Mouse (Mus musculus) hindbrain, postnatal 0 days (tissue): ENCODE measurements around the gene Vwa8. TPM values are rescaled to one million over a fixed set of nuclear protein-coding genes. Genes with fewer than 3 reads are reported as not detected.

Experiments used
- ATAC-seq: fragments of 200-750 bp; cut with Nextera tagmentation; 2 replicates; pipeline ENCODE4 v1.8.0; 2017; ENCODE audit warnings: mild to moderate bottlenecking, moderate TSS enrichment, moderate library complexity
- DNase-seq: peaks from one replicate; pipeline ENCODE4 v3.0.0-alpha.2; 2015; ENCODE audit warnings: low spot score
- H3K27ac ChIP-seq: fragments of 300-500 bp; sonication (generic); 2 replicates; pipeline ENCODE4 v1.5.1; 2014; ENCODE audit warnings: mild to moderate bottlenecking
- H3K27me3 ChIP-seq: fragments of 300-500 bp; sonication (generic); 2 replicates; pipeline ENCODE4 v1.6.1; 2014; ENCODE audit warnings: low read length, mixed read lengths; ENCODE audit not compliant: insufficient read depth
- H3K36me3 ChIP-seq: fragments of 300-500 bp; sonication (generic); 2 replicates; pipeline ENCODE4 v1.6.1; 2014; ENCODE audit warnings: low read length, mixed read lengths; ENCODE audit not compliant: insufficient read depth
- H3K4me1 ChIP-seq: fragments of 300-500 bp; sonication (generic); 2 replicates; pipeline ENCODE4 v1.6.1; 2014; ENCODE audit warnings: antibody characterized with exemption, low read length, mixed read lengths; ENCODE audit not compliant: insufficient read depth
- H3K4me2 ChIP-seq: fragments of 300-500 bp; sonication (generic); 2 replicates; pipeline ENCODE4 v1.6.1; 2014; ENCODE audit warnings: low read depth, mild to moderate bottlenecking, low read length, moderate library complexity, mixed read lengths
- H3K4me3 ChIP-seq: fragments of 300-500 bp; sonication (generic); 2 replicates; pipeline ENCODE4 v1.5.1; 2014; ENCODE audit warnings: low read length
- H3K9ac ChIP-seq: fragments of 300-500 bp; sonication (generic); replicated peaks from 2 replicates; pipeline ENCODE4 v1.6.1; 2014; ENCODE audit warnings: mild to moderate bottlenecking, low read length, moderate library complexity, mixed read lengths
- H3K9me3 ChIP-seq: fragments of 300-500 bp; sonication (generic); 2 replicates; pipeline ENCODE4 v1.6.1; 2016; ENCODE audit warnings: low read length, mixed read lengths
- CTCF ChIP-seq: IDR thresholded peaks from 2 replicates; pipeline ENCODE4 v1.5.1; 2016; ENCODE audit warnings: antibody characterized with exemption, control low read depth, low read depth
- WGBS: fragments of 180-500 bp; shearing (Covaris S2); extraction: QIAGEN DNeasy Blood & Tissue Kit; methylation state at CpG from one replicate; pipeline ENCODE4 v1.1.7; 2014; 5-methylcytosine and 5-hydroxymethylcytosine counted together
- polyA plus RNA-seq: library from polyadenylated mRNA; unstranded; fragments of >200 nt; fragmentation: Nextera tagmentation; extraction: Ambion mirVana; gene quantifications from 2 replicates; pipeline ENCODE4 v1.2.1, GENCODE M21; 2015
- total RNA-seq: library from RNA; depleted of rRNA; stranded (reverse); fragments of >200 nt; gene quantifications from 2 replicates; pipeline ENCODE4 v1.2.3, GENCODE M21; 2014

Gene Vwa8
- total and polyA plus RNA-seq, 2 experiments from 2014 or later = 9.6 to 20.8 TPM

DNA sequence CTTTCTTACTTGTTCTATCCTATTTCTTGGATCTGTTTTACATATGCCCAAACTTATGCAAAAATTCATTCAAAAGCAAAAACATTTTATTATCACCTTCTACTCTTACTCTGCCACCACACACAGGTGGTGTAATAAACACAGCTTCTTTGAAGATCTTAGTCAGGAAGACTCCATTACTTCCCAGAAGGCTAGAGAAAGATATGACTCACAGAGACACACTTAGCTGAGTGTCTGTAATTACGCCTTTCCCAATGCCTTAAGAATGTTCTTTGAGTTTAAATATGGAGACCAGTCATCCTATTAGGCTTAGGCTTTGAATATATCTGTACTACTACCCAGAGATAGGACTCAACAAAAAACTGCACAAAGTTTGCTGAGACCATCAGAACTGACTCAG is 338.1 kb downstream of the Vwa8 start:
- Histone ChIP-seq H3K4me1 (no peaks in the 10 kb centered on the region; the same call in 1 of the 2 replicates), H3K9ac (no peak overlapping the region), H3K4me2 (no peak overlapping the region), H3K9me3 (no peaks in the 10 kb centered on the region), H3K27ac (no peak overlapping the region), H3K27me3 (no peaks in the 10 kb centered on the region), H3K36me3 (no peaks in the 10 kb centered on the region), H3K4me3 (no peak overlapping the region)
- DNase-seq (no peak), ATAC-seq (no peak)
- 100% methylated on average over 1 of the region's 1 CpGs for WGBS
- TF ChIP-seq CTCF = no peak

GRCm38 (mm10) chr14:79196711-79197110 is 347.9 kb downstream of the Vwa8 start:
- Histone ChIP-seq H3K9ac (no peak overlapping the region), H3K27me3 (no peaks in the 10 kb centered on the region), H3K36me3 (no peaks in the 10 kb centered on the region), H3K4me2 (no peak overlapping the region), H3K4me3 (no peak overlapping the region), H3K27ac (no peak overlapping the region), H3K9me3 (no peaks in the 10 kb centered on the region), H3K4me1 (no peaks in the 10 kb centered on the region)
- no peak for TF ChIP-seq CTCF
- 43% methylated on average over 3 of the region's 3 CpGs for WGBS
- DNase-seq (no peak), ATAC-seq (no peak)

- no peak for ATAC-seq
- Histone ChIP-seq H3K9ac (no peak overlapping the region), H3K36me3 (no peaks in the 10 kb centered on the region), H3K27ac (no peak overlapping the region), H3K9me3 (no peaks in the 10 kb centered on the region), H3K27me3 (no peaks in the 10 kb centered on the region), H3K4me3 (no peak overlapping the region), H3K4me1 (peaks cover 3% of the 10 kb centered on the region; the same call in 1 of the 2 replicates), H3K4me2 (no peak overlapping the region)
- DNase-seq = no peak
- WGBS = 90% methylated on average over 15 of the region's 15 CpGs
- no peak for TF ChIP-seq CTCF
Observed at GRCm38 (mm10) chr14:79198066-79198465, 349.2 kb downstream of the Vwa8 start.

DNA sequence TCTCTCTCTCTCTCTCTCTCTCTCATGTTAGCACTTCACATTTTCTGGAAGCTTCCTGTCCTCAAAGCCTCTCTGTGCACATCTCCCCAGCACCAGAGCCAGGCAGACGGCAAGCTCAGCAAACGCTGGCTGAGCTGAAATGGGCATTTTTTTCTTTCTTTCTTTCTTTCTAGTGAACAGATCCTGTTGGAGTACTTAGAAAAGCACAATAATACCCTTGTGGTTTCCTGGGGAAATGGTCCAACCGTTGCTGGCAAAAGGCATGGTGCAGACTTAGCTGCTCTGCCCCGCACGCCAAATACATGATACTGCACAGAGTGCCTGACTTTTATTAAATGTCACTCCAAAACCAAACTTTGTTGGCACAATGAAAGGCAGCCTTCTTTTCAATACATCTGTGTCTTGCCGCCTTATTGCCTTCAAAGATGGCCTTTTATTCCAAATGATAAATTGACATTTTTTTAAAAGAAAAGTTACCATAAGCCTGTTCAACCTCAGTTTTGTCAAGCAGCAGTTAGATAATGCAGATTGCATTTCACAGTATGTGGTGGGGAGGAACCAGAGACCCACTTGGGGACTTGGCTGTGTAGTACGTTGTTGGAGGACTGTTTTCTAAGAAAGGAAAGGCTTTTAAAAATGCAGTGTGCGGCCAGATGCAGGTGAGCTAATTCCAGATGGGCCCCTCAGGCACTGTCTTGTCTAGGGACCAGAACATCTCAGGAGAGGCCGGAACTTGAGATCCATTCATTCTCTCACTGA is 351.5 kb downstream of the Vwa8 start:
- no peaks in the 10 kb centered on the region for H3K36me3 ChIP-seq
- H3K9ac ChIP-seq = no peak overlapping the region
- H3K9me3 ChIP-seq = no peaks in the 10 kb centered on the region
- ATAC-seq (peak; percentile 71), DNase-seq (peak; percentile 75)
- H3K4me2 ChIP-seq = no peak overlapping the region
- peaks cover 3% of the 10 kb centered on the region; the same call in 1 of the 2 replicates for H3K4me1 ChIP-seq
- no peak overlapping the region for H3K4me3 ChIP-seq
- peak overlapping the region; percentile 64; the same call in 1 of the 2 replicates for H3K27ac ChIP-seq
- WGBS = 25% methylated on average over 9 of the region's 9 CpGs
- peak; percentile 38; the same call in 1 of the 2 replicates for TF ChIP-seq CTCF
- no peaks in the 10 kb centered on the region for H3K27me3 ChIP-seq

- no peak for ATAC-seq
- Histone ChIP-seq H3K9ac (no peak overlapping the region), H3K9me3 (no peaks in the 10 kb centered on the region), H3K36me3 (no peaks in the 10 kb centered on the region), H3K4me2 (no peak overlapping the region), H3K27me3 (no peaks in the 10 kb centered on the region), H3K4me1 (peaks cover 3% of the 10 kb centered on the region; the same call in 1 of the 2 replicates), H3K4me3 (no peak overlapping the region), H3K27ac (no peak overlapping the region)
- peak; percentile 63 for DNase-seq
- no peak for TF ChIP-seq CTCF
- 39% methylated on average over 9 of the region's 9 CpGs for WGBS
Observed at GRCm38 (mm10) chr14:79200892-79201285, 352.0 kb downstream of the Vwa8 start.

DNA sequence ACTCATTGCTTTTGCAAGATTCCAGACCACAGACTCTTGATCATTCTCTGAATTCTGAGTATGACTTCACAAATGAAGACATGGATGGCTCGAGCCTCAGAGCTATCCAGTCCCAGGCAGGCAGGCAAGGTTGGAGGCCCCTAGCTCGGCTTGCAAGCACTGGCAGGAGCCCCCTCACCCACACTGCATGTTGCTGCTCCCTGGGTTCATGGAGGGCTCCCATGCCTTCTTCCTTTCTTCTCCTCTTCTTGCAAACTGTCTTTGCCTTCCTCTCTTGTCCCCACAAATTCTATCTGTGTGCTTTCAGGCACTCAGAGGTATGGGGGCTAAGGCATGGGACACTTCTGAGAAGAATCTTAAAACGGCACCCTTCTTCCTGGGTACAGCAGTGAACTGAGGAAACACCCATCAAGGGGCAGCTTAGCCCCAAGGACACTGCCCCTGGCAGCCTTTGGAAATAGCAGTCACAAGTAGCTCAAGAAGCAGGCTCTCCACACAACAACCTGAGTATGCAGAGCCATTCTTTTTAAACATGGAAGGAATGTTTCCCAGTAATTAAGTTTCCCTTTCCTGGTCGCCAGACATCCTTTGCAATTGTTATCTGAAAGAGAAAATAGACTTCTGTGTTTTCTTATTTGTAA is 354.0 kb downstream of the Vwa8 start:
- Histone ChIP-seq H3K9me3 (no peaks in the 10 kb centered on the region), H3K27ac (peak overlapping the region; percentile 74), H3K4me1 (peaks cover 8% of the 10 kb centered on the region), H3K9ac (no peak overlapping the region), H3K36me3 (no peaks in the 10 kb centered on the region), H3K27me3 (no peaks in the 10 kb centered on the region), H3K4me2 (no peak overlapping the region), H3K4me3 (no peak overlapping the region)
- WGBS = 41% methylated on average over 4 of the region's 4 CpGs
- ATAC-seq (no peak), DNase-seq (no peak)
- TF ChIP-seq CTCF = no peak
